Mouse (Mus musculus) hindlimb bud, embryonic 11.5 days (tissue): ENCODE measurements around the gene Cltb.
"Not testable (repeated sequence)": the region's sequence is repeated elsewhere in the genome, so short reads cannot be mapped to it uniquely, and the experiment has no call there.

Experiments used
- DNase-seq: peaks from one replicate; pipeline ENCODE4 v3.0.0-alpha.2; 2012; ENCODE audit warnings: low read depth, low spot score; ENCODE audit errors: extremely low spot score

The Cltb gene

GRCm38 (mm10) chr13:54610972-54611754 is at the start of gene Cltb:
Cltb (minus strand) TSS chr13:54611344.
- no peak for DNase-seq

GRCm38 (mm10) chr13:54660877-54661276 is 49.7 kb upstream of the Cltb start:
- DNase-seq, result no peak

GRCm38 (mm10) chr13:54650461-54650860 is 39.3 kb upstream of the Cltb start:
- DNase-seq, result no peak

DNA sequence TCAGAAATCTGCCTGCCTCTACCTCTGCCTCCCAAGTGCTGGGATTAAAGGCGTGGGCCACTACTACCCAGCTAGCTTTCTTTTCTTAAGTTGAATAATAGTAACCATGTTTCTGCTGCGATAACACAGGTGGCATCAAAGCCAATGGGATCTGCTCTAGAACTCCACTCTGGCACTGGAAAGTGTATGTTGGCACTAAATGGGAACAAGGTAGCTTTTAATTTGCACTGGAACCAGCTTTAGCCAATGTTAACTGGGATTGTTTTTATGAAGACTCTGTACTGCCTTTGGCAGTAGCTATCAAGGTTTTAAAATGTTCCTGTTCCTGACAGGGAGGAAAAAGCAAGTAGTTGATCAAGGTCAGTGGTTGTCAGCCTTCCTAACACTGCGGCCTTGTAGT is 23.9 kb upstream of the Cltb start:
- no peak for DNase-seq

DNA sequence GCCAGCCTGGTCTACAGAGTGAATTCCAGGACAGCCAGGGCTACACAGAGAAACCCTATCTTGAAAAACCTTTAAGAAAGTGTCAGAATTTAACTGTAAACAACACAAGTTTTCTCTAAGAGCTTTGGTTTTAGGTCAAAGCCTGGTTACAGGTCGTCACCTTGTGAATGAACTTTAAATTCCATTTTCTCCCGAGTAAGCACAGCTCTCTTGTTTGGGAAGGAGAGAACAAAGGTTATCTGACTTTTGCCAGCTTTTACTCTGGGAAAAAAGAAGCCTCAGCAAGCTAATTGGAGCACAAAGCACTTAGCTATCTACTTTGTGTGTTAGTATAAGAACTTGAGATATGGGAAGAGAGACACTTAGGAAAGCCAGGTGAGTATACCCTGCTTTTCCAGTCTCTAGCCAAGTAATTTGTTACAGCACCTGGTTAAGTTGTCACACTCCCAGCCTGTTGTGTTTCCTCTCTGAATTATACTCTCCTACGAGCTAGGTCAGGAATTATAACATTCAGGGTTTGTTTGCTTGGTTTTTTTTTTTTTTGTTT is 21.7 kb upstream of the Cltb start:
- no peak for DNase-seq

GRCm38 (mm10) chr13:54629128-54629527 is 18.0 kb upstream of the Cltb start:
- no peak for DNase-seq

DNA sequence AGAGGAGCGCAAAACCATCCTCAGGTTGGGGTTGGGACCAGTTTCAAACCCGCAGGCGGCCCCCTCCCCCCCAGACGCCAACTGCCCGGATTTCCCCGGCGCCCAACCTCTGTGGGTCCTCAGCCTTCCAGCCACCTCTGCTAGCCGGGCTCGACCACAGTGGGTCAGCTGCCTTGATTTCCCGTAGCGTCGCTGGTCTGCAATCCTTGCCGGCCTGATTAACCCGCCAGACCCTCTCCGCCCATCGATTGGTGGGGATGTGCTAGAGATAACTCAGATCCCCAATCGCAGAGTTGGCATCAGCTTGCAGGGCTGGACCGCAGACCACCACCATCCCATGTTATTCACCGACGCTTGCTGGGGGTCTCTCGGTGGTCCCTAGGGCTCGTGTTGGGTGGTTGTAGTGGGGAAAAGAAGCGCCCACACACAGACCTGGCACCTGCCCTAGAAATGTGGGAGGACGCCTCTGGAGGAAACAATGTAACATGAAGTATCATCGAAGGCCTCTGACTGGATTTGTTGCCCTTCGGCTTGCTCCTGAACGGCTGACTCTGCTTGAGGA is 10.9 kb upstream of the Cltb start:
- no peak for DNase-seq

GRCm38 (mm10) chr13:54621155-54621932 is 10.2 kb upstream of the Cltb start, which contains the start of gene Faf2:
Faf2 (plus strand) TSS chr13:54621784.
- peak; percentile 81 for DNase-seq

DNA sequence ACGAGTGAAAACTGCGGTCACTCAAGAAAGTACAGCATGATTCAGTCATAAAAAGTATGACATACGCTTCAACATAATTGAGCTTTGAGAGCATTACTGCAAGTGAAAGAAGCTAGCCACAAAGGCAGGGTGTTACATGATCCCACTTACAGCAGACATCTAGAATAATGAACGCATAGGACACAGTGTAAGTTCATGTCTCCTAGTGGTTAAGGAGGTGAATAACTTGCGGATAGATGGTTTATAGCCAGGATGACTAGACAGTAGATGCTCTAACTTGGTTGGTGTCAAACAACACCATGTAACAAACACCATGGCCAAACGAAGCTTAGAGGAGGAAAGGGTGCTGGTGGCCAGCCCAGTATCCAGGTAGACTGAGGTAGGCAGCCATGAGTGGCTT is 5.9 kb upstream of the Cltb start:
- DNase-seq, result no peak

GRCm38 (mm10) chr13:54616307-54616706 is 5.2 kb upstream of the Cltb start:
- DNase-seq, result no peak

DNA sequence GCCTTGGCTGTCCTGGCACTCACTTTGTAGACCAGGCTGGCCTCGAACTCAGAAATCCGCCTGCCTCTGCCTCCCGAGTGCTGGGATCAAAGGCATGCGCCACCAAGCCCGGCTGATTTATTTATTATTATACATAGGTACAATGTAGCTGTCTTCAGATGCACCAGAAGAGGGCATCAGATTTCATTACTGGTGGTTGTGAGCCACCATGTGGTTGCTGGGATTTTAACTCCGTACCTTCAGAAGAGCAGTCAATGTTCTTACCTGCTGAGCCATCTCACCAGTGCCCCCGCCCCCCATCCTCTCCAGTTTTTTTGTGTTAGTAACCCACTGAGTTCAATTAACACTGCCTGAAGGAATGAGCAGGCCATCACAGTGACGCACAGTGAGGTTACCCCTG is 2.0 kb upstream of the Cltb start:
- not testable (repeated sequence) for DNase-seq

DNA sequence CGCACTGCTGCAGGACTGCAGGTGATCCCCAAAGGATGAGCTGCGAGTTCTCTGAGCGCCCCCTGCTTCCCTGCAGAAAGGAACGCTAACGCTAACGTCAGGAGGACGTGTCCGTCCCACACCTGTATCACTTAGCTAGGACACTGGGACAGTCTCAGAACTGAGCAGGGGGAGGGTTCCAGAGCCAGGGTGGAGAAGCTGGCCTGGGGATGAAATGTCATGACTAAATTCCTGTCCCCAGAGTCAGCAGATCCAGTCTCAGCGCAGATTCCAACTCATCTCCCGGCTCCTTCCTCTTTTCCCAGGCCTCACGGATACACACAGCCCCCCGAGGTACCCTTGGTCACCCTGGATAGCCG is 552 bp downstream of the Cltb start:
- DNase-seq, result no peak

DNA sequence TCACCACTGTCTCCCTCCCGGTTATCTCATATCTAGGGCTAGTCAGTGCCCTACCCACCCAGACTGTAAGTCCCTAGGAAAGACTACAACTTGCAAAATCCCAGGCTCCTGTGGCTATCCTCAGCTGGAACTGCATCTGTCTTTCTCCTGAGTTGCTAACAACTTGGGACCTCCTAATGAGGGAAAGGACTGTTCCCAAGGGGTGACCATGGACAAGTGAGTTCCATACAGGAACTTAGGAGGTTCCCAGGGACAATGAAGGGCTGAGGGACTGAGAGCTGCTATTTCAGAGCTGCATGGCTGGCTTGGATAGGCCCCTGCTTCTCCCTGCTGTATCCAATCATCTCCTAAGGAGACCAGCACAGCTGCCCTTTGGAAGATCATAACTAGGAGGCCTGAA is 1.8 kb downstream of the Cltb start:
- DNase-seq, result no peak

DNA sequence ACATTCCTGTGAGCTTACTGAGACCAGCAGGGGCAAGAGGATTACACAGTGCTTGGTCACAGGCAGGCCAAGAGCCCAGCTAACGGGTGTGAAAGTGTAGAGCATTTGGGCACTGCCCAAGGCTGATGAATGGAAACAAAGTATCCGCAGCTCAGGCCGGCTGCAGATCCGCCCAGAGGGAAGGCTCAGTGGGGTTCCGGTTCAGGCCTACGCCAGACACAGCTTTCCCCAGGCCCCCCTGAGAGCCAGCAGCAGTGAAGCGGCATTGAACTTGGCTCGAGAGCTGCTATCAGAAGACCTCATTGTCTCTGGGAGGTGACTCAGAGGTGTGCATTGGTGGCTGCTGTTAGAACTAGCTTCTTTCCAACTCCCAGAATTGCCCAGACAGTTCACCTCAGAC is 2.5 kb downstream of the Cltb start:
- DNase-seq, result no peak

- DNase-seq, result no peak
Measured at GRCm38 (mm10) chr13:54608002-54608401, 3.1 kb downstream of the Cltb start.

GRCm38 (mm10) chr13:54607204-54607603 is 3.9 kb downstream of the Cltb start:
- no peak for DNase-seq

DNA sequence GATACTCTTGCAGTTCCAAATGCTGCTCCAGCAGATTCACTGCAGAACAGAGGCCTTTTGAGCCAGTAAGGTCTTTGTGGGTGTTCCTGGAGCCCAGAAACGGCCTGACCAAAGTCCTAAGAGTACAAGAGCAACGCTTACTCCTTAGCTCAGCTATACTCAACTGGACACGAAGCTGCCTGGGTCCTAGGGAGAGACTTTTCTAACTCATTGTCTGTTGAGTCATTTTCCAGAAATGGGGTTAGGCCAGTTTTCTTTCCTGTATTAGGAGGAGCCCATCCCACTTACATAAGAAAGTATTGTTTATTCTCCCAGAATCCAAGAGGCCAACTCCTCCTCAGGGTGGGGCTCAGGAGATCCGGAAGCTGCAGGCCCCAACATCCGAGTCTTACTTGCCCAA is 5.7 kb downstream of the Cltb start:
- DNase-seq, result no peak

DNA sequence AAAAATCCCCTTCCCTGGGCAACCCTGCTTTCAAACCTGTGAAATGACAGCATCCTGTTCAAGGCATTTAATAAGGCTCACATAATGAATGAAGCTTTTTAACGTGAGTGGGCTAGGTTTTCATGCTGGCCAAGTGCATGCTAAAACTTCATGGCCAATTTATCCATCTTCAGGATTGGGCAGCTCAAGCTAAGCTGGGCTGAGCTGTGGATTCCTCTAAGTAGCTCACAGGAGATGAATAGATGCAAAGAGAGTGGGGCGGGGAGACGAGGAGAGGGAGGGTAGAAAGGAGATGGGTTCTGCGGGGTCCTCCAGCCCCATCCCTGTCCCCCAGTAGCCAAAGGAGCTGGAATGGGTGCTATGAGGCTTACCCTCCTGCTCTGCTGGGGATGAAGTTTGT is 6.9 kb downstream of the Cltb start:
- no peak for DNase-seq

GRCm38 (mm10) chr13:54603501-54603900 is 7.6 kb downstream of the Cltb start:
- no peak for DNase-seq

- no peak for DNase-seq
Measured at GRCm38 (mm10) chr13:54602639-54603111, 8.5 kb downstream of the Cltb start.

- DNase-seq, result no peak
Measured at GRCm38 (mm10) chr13:54598622-54599143, 12.5 kb downstream of the Cltb start.
